Mouse (Mus musculus) limb, embryonic 11.5 days (tissue): ENCODE data around the gene Il12b. TPM values are rescaled to one million over a fixed set of nuclear protein-coding genes. Genes with fewer than 3 reads are reported as not detected.

ENCODE experiments used
- ATAC-seq: fragments of 200-750 bp; cut with Nextera tagmentation; 2 replicates; pipeline ENCODE4 v1.8.0; 2017; ENCODE audit warnings: low read depth; ENCODE audit not compliant: insufficient number of reproducible peaks, low FRiP score, low TSS enrichment
- DNase-seq: peaks from one replicate; pipeline ENCODE4 v3.0.0-alpha.2; 2015; ENCODE audit warnings: low spot score
- H3K27ac ChIP-seq: fragments of 300-500 bp; sonication (generic); replicated peaks from 2 replicates; pipeline ENCODE4 v1.5.1; 2014; ENCODE audit warnings: low read depth, mild to moderate bottlenecking, low read length
- H3K27me3 ChIP-seq: fragments of 300-500 bp; sonication (generic); 2 replicates; pipeline ENCODE4 v1.6.1; 2014; ENCODE audit warnings: mild to moderate bottlenecking, low read length, mixed read lengths; ENCODE audit not compliant: control insufficient read depth, insufficient read depth
- H3K36me3 ChIP-seq: fragments of 300-500 bp; sonication (generic); 2 replicates; pipeline ENCODE4 v1.6.1; 2014; ENCODE audit warnings: mild to moderate bottlenecking, low read length, moderate library complexity, mixed read lengths; ENCODE audit not compliant: control insufficient read depth, insufficient read depth
- H3K4me1 ChIP-seq: fragments of 300-500 bp; sonication (generic); 2 replicates; pipeline ENCODE4 v1.6.1; 2014; ENCODE audit warnings: low read length, mixed read lengths; ENCODE audit not compliant: control insufficient read depth, insufficient read depth
- H3K4me2 ChIP-seq: fragments of 300-500 bp; sonication (generic); 2 replicates; pipeline ENCODE4 v1.6.1; 2014; ENCODE audit warnings: low read depth, mild to moderate bottlenecking, moderate library complexity; ENCODE audit not compliant: severe bottlenecking
- H3K4me3 ChIP-seq: fragments of 300-500 bp; sonication (generic); 2 replicates; pipeline ENCODE4 v1.5.1; 2014; ENCODE audit warnings: low read depth, low read length
- H3K9ac ChIP-seq: fragments of 300-500 bp; sonication (generic); 2 replicates; pipeline ENCODE4 v1.6.1; 2014; ENCODE audit warnings: mild to moderate bottlenecking, low read length
- H3K9me3 ChIP-seq: fragments of 300-500 bp; sonication (generic); 2 replicates; pipeline ENCODE4 v1.6.1; 2016; ENCODE audit warnings: low read length; ENCODE audit not compliant: control insufficient read depth
- WGBS: fragments of 180-500 bp; shearing (Covaris S2); extraction: QIAGEN DNeasy Blood & Tissue Kit; methylation state at CpG from one replicate; pipeline ENCODE4 v1.1.7; 2014; 5-methylcytosine and 5-hydroxymethylcytosine counted together
- polyA plus RNA-seq: library from polyadenylated mRNA; unstranded; fragments of >200 nt; fragmentation: Nextera tagmentation; extraction: Ambion mirVana; gene quantifications from 2 replicates; pipeline ENCODE4 v1.2.1, GENCODE M21; 2014

The Il12b gene
- polyA plus RNA-seq, 1 experiment from 2014 or later, result 0.11 TPM

DNA sequence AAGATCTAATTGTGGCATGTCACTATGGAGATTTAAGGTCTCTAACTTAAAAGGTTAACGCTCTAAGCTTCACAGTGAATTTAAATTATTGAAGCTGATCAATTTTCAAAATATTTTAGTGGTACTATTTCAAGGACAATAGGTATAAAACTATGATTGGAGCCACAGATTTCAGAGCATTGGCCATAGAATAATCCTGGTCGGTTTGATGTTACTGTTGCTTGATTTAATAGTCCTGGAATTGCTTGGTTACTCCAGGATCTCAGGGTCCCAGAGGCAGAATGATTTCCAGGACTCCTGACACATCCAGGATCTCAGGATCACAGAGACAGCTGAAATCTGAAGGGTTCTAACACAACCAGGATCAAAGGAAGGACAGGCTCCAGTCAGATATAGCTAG, 12.8 kb upstream of the Il12b start:
- WGBS, result 84% methylated on average over 2 of the region's 2 CpGs
- no peak overlapping the region for H3K4me2 ChIP-seq
- no peak overlapping the region for H3K9ac ChIP-seq
- H3K4me3 ChIP-seq, result no peak overlapping the region
- DNase-seq (no peak), ATAC-seq (no peak)
- H3K36me3 ChIP-seq, result no peaks in the 10 kb centered on the region
- H3K4me1 ChIP-seq, result no peaks in the 10 kb centered on the region
- H3K27ac ChIP-seq, result no peak overlapping the region
- no peaks in the 10 kb centered on the region for H3K27me3 ChIP-seq
- H3K9me3 ChIP-seq, result no peaks in the 10 kb centered on the region

DNA sequence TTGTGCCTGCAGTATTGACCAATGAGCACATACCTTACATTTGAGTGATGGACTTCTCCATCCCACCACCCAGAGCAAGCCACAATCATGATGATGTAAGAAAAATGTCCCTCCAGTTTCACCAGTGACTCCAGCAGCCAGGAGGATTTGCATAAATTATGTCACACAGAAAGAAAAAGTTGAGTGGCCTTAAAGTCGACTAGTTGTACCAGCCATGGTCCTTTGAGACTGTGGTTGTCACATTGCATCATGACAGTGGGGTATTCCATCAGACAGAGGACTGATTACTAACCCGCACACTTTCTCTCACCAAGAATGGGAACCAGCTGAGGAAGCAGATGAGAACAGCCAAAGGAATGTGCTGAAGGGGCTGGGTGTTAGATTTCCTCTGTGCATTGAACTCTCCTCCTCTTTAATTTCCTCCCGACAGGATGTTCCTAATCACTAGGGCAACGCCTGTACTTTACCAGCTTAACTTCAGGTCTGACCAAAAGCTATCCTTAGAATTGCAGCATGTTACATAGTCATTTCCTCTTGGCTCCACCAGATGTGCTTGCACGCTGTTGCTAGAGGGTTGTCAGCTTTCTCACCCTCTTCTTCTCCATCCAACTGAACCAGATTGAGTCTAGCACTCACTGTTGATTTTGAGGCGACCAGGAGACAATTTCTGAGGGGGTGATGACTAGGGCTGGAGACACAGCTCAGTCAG, 9.7 kb upstream of the Il12b start:
- Histone ChIP-seq H3K36me3 (no peaks in the 10 kb centered on the region), H3K27ac (no peak overlapping the region), H3K4me3 (no peak overlapping the region), H3K27me3 (no peaks in the 10 kb centered on the region), H3K9me3 (no peaks in the 10 kb centered on the region), H3K4me1 (no peaks in the 10 kb centered on the region), H3K9ac (no peak overlapping the region), H3K4me2 (no peak overlapping the region)
- DNase-seq (no peak), ATAC-seq (no peak)
- 29% methylated on average over 6 of the region's 6 CpGs for WGBS

DNA sequence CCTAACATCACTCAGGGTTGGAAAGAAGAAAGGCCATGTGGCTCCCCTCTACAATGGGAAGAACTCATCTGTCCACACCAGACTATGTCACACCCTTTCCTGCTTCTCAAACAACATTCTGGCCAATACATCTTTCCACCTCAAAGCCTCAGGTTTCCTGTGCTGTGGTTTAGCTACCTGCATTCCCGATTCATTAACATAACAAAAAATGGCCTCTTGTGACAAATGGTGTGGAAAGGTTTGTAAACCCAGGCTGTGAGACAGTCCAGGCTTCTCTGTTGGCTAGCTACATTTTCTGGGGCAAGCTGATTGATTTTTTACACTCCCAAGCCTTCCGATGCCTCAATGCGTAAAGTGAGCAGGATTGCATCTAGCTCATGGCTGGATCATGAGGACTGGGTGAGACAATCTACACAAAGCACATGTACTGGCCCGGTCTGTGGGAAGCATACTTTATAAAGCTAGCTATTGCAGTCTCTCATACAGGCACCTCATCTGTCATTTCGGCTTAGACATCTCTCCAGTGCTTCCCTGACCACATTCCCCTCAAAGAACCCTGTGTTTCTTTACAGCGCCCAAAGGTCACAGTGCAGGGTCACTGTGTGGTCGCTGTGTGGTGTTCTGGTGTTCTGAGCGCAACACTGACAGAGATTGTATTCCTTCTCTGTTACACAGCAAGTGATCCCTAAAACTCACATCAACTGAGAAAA, 6.6 kb upstream of the Il12b start:
- Histone ChIP-seq H3K36me3 (no peaks in the 10 kb centered on the region), H3K27ac (no peak overlapping the region), H3K4me1 (no peaks in the 10 kb centered on the region), H3K4me2 (no peak overlapping the region), H3K27me3 (no peaks in the 10 kb centered on the region), H3K9ac (no peak overlapping the region), H3K9me3 (no peaks in the 10 kb centered on the region), H3K4me3 (no peak overlapping the region)
- DNase-seq (no peak), ATAC-seq (no peak)
- WGBS, result 70% methylated on average over 8 of the region's 8 CpGs

DNA sequence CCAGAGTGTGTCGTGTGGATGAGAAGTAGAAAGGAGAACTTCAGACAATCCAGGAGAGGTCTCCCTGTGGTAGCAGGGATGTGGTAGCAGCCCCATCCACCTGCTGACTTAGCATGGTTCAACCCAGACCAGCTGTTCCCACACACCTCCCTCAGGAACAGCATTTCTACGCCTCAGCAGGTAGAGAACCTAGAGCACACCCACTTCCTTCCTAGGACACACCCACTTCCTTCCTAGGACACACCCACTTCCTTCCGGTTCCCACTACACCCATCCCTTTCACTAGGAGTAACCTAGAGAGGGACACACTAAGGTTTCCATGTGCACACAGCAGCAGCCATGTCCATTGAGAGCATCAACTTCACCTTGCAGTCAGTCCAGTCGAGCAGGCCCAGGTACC, 4.5 kb upstream of the Il12b start:
- H3K36me3 ChIP-seq, result no peaks in the 10 kb centered on the region
- H3K9me3 ChIP-seq, result no peaks in the 10 kb centered on the region
- no peak overlapping the region for H3K9ac ChIP-seq
- WGBS, result 91% methylated on average over 4 of the region's 4 CpGs
- no peaks in the 10 kb centered on the region for H3K4me1 ChIP-seq
- ATAC-seq, result no peak
- H3K27ac ChIP-seq, result no peak overlapping the region; the same call in 1 of the 2 replicates
- no peaks in the 10 kb centered on the region for H3K27me3 ChIP-seq
- no peak overlapping the region for H3K4me3 ChIP-seq
- no peak overlapping the region for H3K4me2 ChIP-seq
- DNase-seq, result no peak

DNA sequence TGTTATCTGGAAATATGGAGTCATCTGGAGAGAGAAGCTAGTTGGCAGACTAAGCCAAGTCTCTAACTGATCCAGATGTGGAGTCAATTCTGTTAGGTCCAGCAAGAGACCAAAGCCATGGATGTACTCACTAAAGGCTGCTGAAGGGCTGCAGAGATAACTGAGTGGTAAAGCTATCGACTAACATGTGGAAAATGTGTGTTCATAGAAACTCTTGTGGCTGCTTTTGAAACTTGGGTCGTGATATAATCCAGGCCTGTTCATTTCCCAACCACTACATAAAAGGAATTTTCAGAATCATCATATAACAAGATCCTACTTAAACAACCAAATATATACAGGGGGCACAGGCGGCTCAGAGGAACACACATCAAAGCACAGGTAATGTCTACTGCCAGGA, 2.3 kb upstream of the Il12b start:
- H3K4me2 ChIP-seq, result no peak overlapping the region
- H3K36me3 ChIP-seq, result no peaks in the 10 kb centered on the region
- 82% methylated on average over 3 of the region's 3 CpGs for WGBS
- H3K27ac ChIP-seq, result no peak overlapping the region
- no peak for DNase-seq
- ATAC-seq, result no peak
- no peak overlapping the region for H3K4me3 ChIP-seq
- no peaks in the 10 kb centered on the region for H3K9me3 ChIP-seq
- H3K9ac ChIP-seq, result no peak overlapping the region
- no peaks in the 10 kb centered on the region for H3K4me1 ChIP-seq
- H3K27me3 ChIP-seq, result no peaks in the 10 kb centered on the region

DNA sequence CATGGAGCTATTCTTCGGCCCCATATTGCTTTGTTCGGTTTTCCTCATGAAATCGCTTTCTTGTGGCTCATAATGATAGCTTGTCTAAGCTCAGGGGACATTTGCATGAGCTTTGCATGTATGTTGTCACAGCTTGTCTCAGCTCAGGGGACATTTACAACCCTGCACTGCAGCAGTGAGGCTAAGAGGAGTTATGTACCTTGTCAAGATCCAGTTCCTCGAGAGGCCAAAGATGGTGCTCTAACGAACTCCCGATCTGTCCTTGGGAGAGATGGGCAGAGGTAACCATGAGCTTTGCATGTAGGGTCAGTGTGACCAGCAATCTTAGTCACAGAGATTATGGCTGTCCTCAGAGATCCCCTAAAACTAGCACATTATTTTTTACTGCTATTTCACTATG, 1.5 kb upstream of the Il12b start:
- Histone ChIP-seq H3K4me1 (no peaks in the 10 kb centered on the region), H3K27me3 (no peaks in the 10 kb centered on the region), H3K9ac (no peak overlapping the region), H3K4me3 (no peak overlapping the region), H3K27ac (no peak overlapping the region), H3K9me3 (no peaks in the 10 kb centered on the region), H3K36me3 (no peaks in the 10 kb centered on the region), H3K4me2 (no peak overlapping the region)
- DNase-seq (no peak), ATAC-seq (no peak)
- 78% methylated on average over 6 of the region's 6 CpGs for WGBS

DNA sequence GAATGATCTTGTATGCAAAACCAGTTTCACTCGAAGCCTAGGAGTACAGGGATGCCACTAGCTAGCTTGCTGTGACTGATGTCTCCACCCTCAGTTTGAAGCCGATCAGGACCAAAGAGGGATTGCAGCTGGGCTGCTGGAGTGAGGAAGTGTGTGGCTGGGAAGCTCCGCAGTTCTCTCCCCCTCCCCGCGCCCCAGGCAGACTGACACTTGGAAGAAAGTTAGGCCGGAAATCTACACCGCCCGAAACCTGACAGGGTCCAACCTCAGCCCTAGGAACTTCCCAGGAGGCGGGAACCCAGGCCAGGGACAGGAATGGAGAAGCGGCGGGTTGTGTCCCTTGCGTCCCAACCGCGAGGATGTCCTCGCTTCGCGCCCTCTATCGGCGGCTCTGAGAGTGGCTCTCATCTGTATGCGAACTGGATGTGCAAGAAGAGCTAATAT, 1.1 kb upstream of the Il12b start:
- Histone ChIP-seq H3K27me3 (no peaks in the 10 kb centered on the region), H3K4me2 (peak overlapping the region; percentile 62), H3K36me3 (no peaks in the 10 kb centered on the region), H3K9me3 (no peaks in the 10 kb centered on the region), H3K27ac (no peak overlapping the region), H3K9ac (peak overlapping the region; percentile 47), H3K4me1 (no peaks in the 10 kb centered on the region), H3K4me3 (peak overlapping the region; percentile 30)
- ATAC-seq, result no peak; the same call in 1 of the 2 replicates
- WGBS, result 3% methylated on average over 20 of the region's 20 CpGs
- DNase-seq, result peak; percentile 87

DNA sequence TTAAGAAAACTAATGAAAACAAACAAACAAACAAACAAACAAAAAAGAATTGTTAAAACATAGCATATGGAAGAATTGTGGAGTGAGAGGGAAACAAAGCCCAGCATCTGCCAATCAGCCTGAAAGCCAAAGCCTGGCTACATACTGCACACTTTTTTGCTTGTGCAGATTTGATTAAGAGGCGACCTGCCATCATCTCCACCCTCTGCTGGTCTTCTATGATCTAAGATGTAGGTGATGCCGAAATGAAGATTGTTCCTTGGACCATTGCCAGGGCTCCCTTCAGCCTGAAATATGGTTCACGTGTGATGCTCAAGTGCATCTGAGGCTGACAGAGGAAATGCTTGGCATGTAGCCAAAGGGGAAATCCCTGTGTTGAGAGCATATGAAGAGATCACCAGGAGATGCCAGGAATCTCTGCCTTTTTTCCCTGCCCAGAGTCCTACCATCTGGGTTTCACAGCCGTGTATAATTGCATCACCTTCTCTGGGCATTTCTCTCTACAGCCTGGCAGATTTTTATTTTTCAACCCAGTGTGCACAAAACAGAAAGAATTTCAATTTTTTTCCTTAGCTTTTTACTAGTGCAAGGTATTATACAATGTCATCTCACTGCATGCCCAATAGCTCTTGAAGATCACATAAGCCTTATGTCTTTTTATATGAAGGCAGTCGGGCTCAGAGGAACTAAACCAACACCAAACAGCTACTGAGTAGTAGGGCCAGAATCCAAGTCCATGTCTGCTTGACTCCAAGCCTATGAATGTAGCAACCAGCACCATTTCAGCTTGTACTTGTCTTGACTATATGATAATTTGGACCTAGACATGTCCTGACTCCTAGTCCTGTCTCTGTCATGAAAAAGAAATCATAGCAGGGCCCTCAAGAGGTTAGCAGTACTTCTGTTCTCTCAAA, 2.0 kb downstream of the Il12b start:
- no peak overlapping the region for H3K4me3 ChIP-seq
- no peak overlapping the region for H3K9ac ChIP-seq
- H3K27me3 ChIP-seq, result no peaks in the 10 kb centered on the region
- no peak overlapping the region for H3K4me2 ChIP-seq
- DNase-seq (no peak), ATAC-seq (no peak)
- 75% methylated on average over 5 of the region's 5 CpGs for WGBS
- no peaks in the 10 kb centered on the region for H3K4me1 ChIP-seq
- H3K9me3 ChIP-seq, result no peaks in the 10 kb centered on the region
- H3K27ac ChIP-seq, result no peak overlapping the region
- H3K36me3 ChIP-seq, result no peaks in the 10 kb centered on the region
